Mouse (Mus musculus): Measurements from ENCODE around the gene Irf1.

DNA sequence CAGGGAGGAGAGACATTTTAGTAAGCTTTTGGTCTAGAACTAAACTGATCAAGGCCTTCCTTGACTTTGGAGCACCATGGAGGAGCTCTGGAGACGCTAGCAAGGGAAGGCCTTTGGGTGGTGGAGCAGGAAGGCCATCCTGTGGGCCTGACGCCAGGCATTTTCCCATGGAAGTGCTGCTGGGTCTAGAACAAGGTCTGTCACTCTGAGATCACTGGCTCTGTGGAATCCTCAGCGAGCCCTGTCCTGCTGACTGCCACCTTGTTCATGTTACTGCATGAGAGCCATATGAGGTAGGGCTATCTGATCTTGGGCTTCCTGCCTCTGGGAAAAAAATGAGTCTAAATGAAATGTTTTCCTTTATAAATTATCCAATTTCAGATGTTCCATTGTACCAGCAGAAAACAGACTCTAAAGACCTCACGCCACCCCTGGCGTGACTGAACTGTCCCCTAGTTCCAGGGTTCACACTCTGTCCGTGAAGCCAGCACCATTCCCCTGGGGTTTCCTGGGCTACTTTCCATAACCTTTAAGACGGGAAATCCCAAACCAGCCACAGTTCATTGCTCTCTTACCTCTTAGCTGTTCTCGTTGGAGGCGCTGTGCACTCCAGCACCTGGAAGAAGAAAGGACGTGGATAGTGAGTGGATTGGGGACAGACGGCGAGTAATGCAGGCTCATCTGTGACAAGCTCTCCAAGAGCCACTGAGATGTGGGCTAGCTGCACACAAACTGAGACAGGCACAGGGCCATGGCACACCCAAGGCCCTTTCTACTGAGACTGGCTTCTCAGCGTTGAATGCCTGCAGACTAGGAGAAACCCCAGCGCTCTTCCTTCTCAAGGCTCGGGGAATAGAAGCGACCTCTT is 43.4 kb downstream of the Irf1 start:
- TF ChIP-seq CTCF (conservative IDR thresholded peaks at IDR 0.05; ENCODE audit: insufficient read depth, insufficient read length, low read depth, low read length): no peak
- no peak for TF ChIP-seq POLR2A (IDR thresholded peaks at IDR 0.05; ENCODE audit: low read depth, low read length)

Data from kidney, adult 2 months (tissue).